Mouse (Mus musculus) splenic B cell, adult 2 months (primary cell): ENCODE results near the gene Pltp.

Experiments
- DNase-seq: peaks from one replicate; pipeline ENCODE4 v3.0.0-alpha.2; 2011; ENCODE audit warnings: low read depth, low spot score
- H3K27me3 ChIP-seq: 2 replicates; pipeline ENCODE4 v1.6.1; 2012; ENCODE audit warnings: mild to moderate bottlenecking, low read length, moderate library complexity, mixed read lengths; ENCODE audit not compliant: control insufficient read depth, poor library complexity, insufficient read depth, severe bottlenecking
- H3K36me3 ChIP-seq: 2 replicates; pipeline ENCODE4 v1.6.1; 2012; ENCODE audit warnings: mild to moderate bottlenecking, low read length, moderate library complexity, mixed read lengths; ENCODE audit not compliant: control insufficient read depth, poor library complexity, insufficient read depth, severe bottlenecking

Gene Pltp

GRCm38 (mm10) chr2:164857101-164857821 lies at the start of gene Pltp:
Pltp (minus strand) TSS chr2:164857711.
- Histone ChIP-seq H3K27me3 (no peaks in the 10 kb centered on the region), H3K36me3 (no peaks in the 10 kb centered on the region)
- peak; percentile 56 for DNase-seq

GRCm38 (mm10) chr2:164906071-164906470 lies 48.6 kb upstream of the Pltp start:
- peak; percentile 37 for DNase-seq
- Histone ChIP-seq H3K36me3 (peaks cover 35% of the 10 kb centered on the region), H3K27me3 (no peaks in the 10 kb centered on the region; the same call in 1 of the 2 replicates)

- DNase-seq = no peak
- no peaks in the 10 kb centered on the region for H3K27me3 ChIP-seq
- H3K36me3 ChIP-seq = peaks cover 41% of the 10 kb centered on the region
Observed at GRCm38 (mm10) chr2:164903496-164903895, 46.0 kb upstream of the Pltp start.

- peaks cover 28% of the 10 kb centered on the region for H3K36me3 ChIP-seq
- no peaks in the 10 kb centered on the region for H3K27me3 ChIP-seq
- no peak for DNase-seq
Observed at GRCm38 (mm10) chr2:164901380-164901779, 43.9 kb upstream of the Pltp start.

- Histone ChIP-seq H3K36me3 (peaks cover 24% of the 10 kb centered on the region), H3K27me3 (no peaks in the 10 kb centered on the region)
- DNase-seq = no peak
Observed at GRCm38 (mm10) chr2:164899723-164900459, 42.4 kb upstream of the Pltp start.

GRCm38 (mm10) chr2:164899034-164899433 lies 41.5 kb upstream of the Pltp start:
- no peak for DNase-seq
- peaks cover 26% of the 10 kb centered on the region for H3K36me3 ChIP-seq
- H3K27me3 ChIP-seq = no peaks in the 10 kb centered on the region

- no peak for DNase-seq
- no peaks in the 10 kb centered on the region for H3K27me3 ChIP-seq
Observed at GRCm38 (mm10) chr2:164898008-164898407, 40.5 kb upstream of the Pltp start.

GRCm38 (mm10) chr2:164895885-164896284 lies 38.4 kb upstream of the Pltp start:
- Histone ChIP-seq H3K36me3 (peaks cover 25% of the 10 kb centered on the region), H3K27me3 (no peaks in the 10 kb centered on the region)
- no peak for DNase-seq

More at GRCm38 (mm10) chr2:164898008-164898407, 40.5 kb upstream of the Pltp start:
- H3K36me3 ChIP-seq = peaks cover 28% of the 10 kb centered on the region

GRCm38 (mm10) chr2:164894644-164895043 lies 37.1 kb upstream of the Pltp start:
- peaks cover 22% of the 10 kb centered on the region for H3K36me3 ChIP-seq
- H3K27me3 ChIP-seq = no peaks in the 10 kb centered on the region
- DNase-seq = no peak

- no peak for DNase-seq
- H3K27me3 ChIP-seq = no peaks in the 10 kb centered on the region
Observed at GRCm38 (mm10) chr2:164894048-164894447, 36.5 kb upstream of the Pltp start.

GRCm38 (mm10) chr2:164892696-164893216 lies 35.2 kb upstream of the Pltp start:
- no peak for DNase-seq
- H3K27me3 ChIP-seq = no peaks in the 10 kb centered on the region
- peaks cover 26% of the 10 kb centered on the region for H3K36me3 ChIP-seq

More at GRCm38 (mm10) chr2:164894048-164894447, 36.5 kb upstream of the Pltp start:
- H3K36me3 ChIP-seq = peaks cover 20% of the 10 kb centered on the region

GRCm38 (mm10) chr2:164891908-164892695 lies 34.6 kb upstream of the Pltp start:
- H3K36me3 ChIP-seq = peaks cover 26% of the 10 kb centered on the region
- no peak for DNase-seq
- H3K27me3 ChIP-seq = no peaks in the 10 kb centered on the region

GRCm38 (mm10) chr2:164891056-164891834 lies 33.7 kb upstream of the Pltp start:
- no peaks in the 10 kb centered on the region for H3K27me3 ChIP-seq
- DNase-seq = no peak
- peaks cover 26% of the 10 kb centered on the region for H3K36me3 ChIP-seq
